Mouse (Mus musculus): ENCODE data around the gene Meiob. TPM values are rescaled to one million over a fixed set of nuclear protein-coding genes. Genes with fewer than 3 reads are reported as not detected.
A peak's percentile ranks its signal among the peaks of the same experiment; 100 is the strongest.

Gene Meiob
- polyA plus RNA-seq, 1 experiment from 2014 or later = not detected

GRCm38 (mm10) chr17:24885356-24886133, 81.5 kb downstream of the Meiob start:
- Histone ChIP-seq H3K27me3 (ENCODE audit: low read depth, poor library complexity, severe bottlenecking) (no peaks in the 10 kb centered on the region), H3K27ac (peak overlapping the region; percentile 47), H3K4me1 (peaks cover 24% of the 10 kb centered on the region), H3K9me3 (replicated peaks) (no peaks in the 10 kb centered on the region), H3K36me3 (peaks cover 47% of the 10 kb centered on the region), H3K4me3 (peak overlapping the region; percentile 89)
- DNase-seq (ENCODE audit: low spot score) = no peak
- WGBS = 26% methylated on average over 22 of the region's 22 CpGs

GRCm38 (mm10) chr17:24886134-24886931, 82.2 kb downstream of the Meiob start, which contains the start of the genes Nubp2 and Spsb3:
TSS of gene Nubp2 (minus strand) at chr17:24886349.
TSS of gene Spsb3 (plus strand) at chr17:24886643.
- H3K9me3 ChIP-seq (replicated peaks) = no peaks in the 10 kb centered on the region
- no peaks in the 10 kb centered on the region for H3K27me3 ChIP-seq (ENCODE audit: low read depth, poor library complexity, severe bottlenecking)
- H3K4me1 ChIP-seq = peaks cover 24% of the 10 kb centered on the region
- WGBS = under 1% methylated on average over 69 of the region's 69 CpGs
- H3K36me3 ChIP-seq = peaks cover 55% of the 10 kb centered on the region
- peak within 1 kb of the TSS; percentile 82 for H3K27ac ChIP-seq
- DNase-seq (ENCODE audit: low spot score) = peak; percentile 96
- peak within 1 kb of the TSS; percentile 89 for H3K4me3 ChIP-seq

GRCm38 (mm10) chr17:24886932-24887271, 82.8 kb downstream of the Meiob start:
- no peaks in the 10 kb centered on the region for H3K27me3 ChIP-seq (ENCODE audit: low read depth, poor library complexity, severe bottlenecking)
- DNase-seq (ENCODE audit: low spot score) = no peak
- H3K4me1 ChIP-seq = peaks cover 24% of the 10 kb centered on the region
- H3K4me3 ChIP-seq = peak overlapping the region; percentile 89
- H3K27ac ChIP-seq = peak overlapping the region; percentile 82
- WGBS = 2% methylated on average over 18 of the region's 18 CpGs
- peaks cover 60% of the 10 kb centered on the region for H3K36me3 ChIP-seq
- no peaks in the 10 kb centered on the region for H3K9me3 ChIP-seq (replicated peaks)

GRCm38 (mm10) chr17:24887291-24888080, 83.4 kb downstream of the Meiob start:
- 66% methylated on average over 18 of the region's 18 CpGs for WGBS
- Histone ChIP-seq H3K27ac (peak overlapping the region; percentile 82), H3K36me3 (peaks cover 64% of the 10 kb centered on the region)

GRCm38 (mm10) chr17:24888862-24889261, 84.8 kb downstream of the Meiob start:
- no peak overlapping the region for H3K27ac ChIP-seq
- no peaks in the 10 kb centered on the region for H3K27me3 ChIP-seq (ENCODE audit: low read depth, poor library complexity, severe bottlenecking)
- peaks cover 64% of the 10 kb centered on the region for H3K36me3 ChIP-seq
- 92% methylated on average over 3 of the region's 3 CpGs for WGBS
- no peaks in the 10 kb centered on the region for H3K9me3 ChIP-seq (replicated peaks)
- DNase-seq (ENCODE audit: low spot score) = no peak
- H3K4me3 ChIP-seq = no peak overlapping the region
- peaks cover 28% of the 10 kb centered on the region for H3K4me1 ChIP-seq

More at GRCm38 (mm10) chr17:24887291-24888080, 83.4 kb downstream of the Meiob start:
- Histone ChIP-seq H3K27me3 (ENCODE audit: low read depth, poor library complexity, severe bottlenecking) (no peaks in the 10 kb centered on the region), H3K4me1 (peaks cover 24% of the 10 kb centered on the region), H3K4me3 (peak overlapping the region; percentile 89), H3K9me3 (replicated peaks) (no peaks in the 10 kb centered on the region)
- DNase-seq (ENCODE audit: low spot score) = no peak

Other genes with a start within 250 kb of the Meiob start
- 63.2 and 79.5 TPM in 2 replicates for gene Tsc2, start 171.7 kb upstream of the Meiob start, polyA plus RNA-seq (2016; fragmentation: Nextera tagmentation; extraction: Ambion mirVana)
- 27.5 and 31.2 TPM in 2 replicates for gene Nthl1, start 171.6 kb upstream of the Meiob start, polyA plus RNA-seq (2016; fragmentation: Nextera tagmentation; extraction: Ambion mirVana)
- 47.2 and 57.1 TPM in 2 replicates for gene Slc9a3r2, start 154.0 kb upstream of the Meiob start, polyA plus RNA-seq (2016; fragmentation: Nextera tagmentation; extraction: Ambion mirVana)
- gene Npw, start 145.8 kb upstream of the Meiob start, polyA plus RNA-seq (2016; fragmentation: Nextera tagmentation; extraction: Ambion mirVana) = 0.88 and 1.1 TPM in 2 replicates
- gene Zfp598, start 134.6 kb upstream of the Meiob start, polyA plus RNA-seq (2016; fragmentation: Nextera tagmentation; extraction: Ambion mirVana) = 34.5 and 36.7 TPM in 2 replicates
- gene Syngr3, start 114.3 kb upstream of the Meiob start, polyA plus RNA-seq (2016; fragmentation: Nextera tagmentation; extraction: Ambion mirVana) = 5.2 and 7.0 TPM in 2 replicates
- gene Gfer, start 108.1 kb upstream of the Meiob start, polyA plus RNA-seq (2016; fragmentation: Nextera tagmentation; extraction: Ambion mirVana) = 52.9 and 61.2 TPM in 2 replicates
- gene Noxo1, start 108.1 kb upstream of the Meiob start, polyA plus RNA-seq (2016; fragmentation: Nextera tagmentation; extraction: Ambion mirVana) = 0.59 and 2.3 TPM in 2 replicates
- 165 and 183 TPM in 2 replicates for gene Tbl3, start 96.6 kb upstream of the Meiob start, polyA plus RNA-seq (2016; fragmentation: Nextera tagmentation; extraction: Ambion mirVana)
- gene Rnf151, start 86.2 kb upstream of the Meiob start, polyA plus RNA-seq (2016; fragmentation: Nextera tagmentation; extraction: Ambion mirVana) = 0.21 and 0.38 TPM in 2 replicates
- gene Rps2, start 86.2 kb upstream of the Meiob start, polyA plus RNA-seq (2016; fragmentation: Nextera tagmentation; extraction: Ambion mirVana) = 1,693 and 2,093 TPM in 2 replicates
- gene Ndufb10, start 79.8 kb upstream of the Meiob start, polyA plus RNA-seq (2016; fragmentation: Nextera tagmentation; extraction: Ambion mirVana) = 202 and 204 TPM in 2 replicates
- gene Rpl3l, start 76.5 kb upstream of the Meiob start, polyA plus RNA-seq (2016; fragmentation: Nextera tagmentation; extraction: Ambion mirVana) = 0.15 TPM in 1 of 2 replicates, not detected in the other
- gene Msrb1, start 67.6 kb upstream of the Meiob start, polyA plus RNA-seq (2016; fragmentation: Nextera tagmentation; extraction: Ambion mirVana) = 19.9 and 23.6 TPM in 2 replicates
- 3.2 and 4.2 TPM in 2 replicates for gene Hs3st6, start 51.3 kb upstream of the Meiob start, polyA plus RNA-seq (2016; fragmentation: Nextera tagmentation; extraction: Ambion mirVana)
- gene Hagh, start 35.9 kb downstream of the Meiob start, polyA plus RNA-seq (2016; fragmentation: Nextera tagmentation; extraction: Ambion mirVana) = 26.0 and 28.0 TPM in 2 replicates
- gene Fahd1, start 46.1 kb downstream of the Meiob start, polyA plus RNA-seq (2016; fragmentation: Nextera tagmentation; extraction: Ambion mirVana) = 14.5 and 17.6 TPM in 2 replicates
- gene Igfals, start 61.7 kb downstream of the Meiob start, polyA plus RNA-seq (2016; fragmentation: Nextera tagmentation; extraction: Ambion mirVana) = 0.55 and 0.84 TPM in 2 replicates
- gene Nubp2, start 82.1 kb downstream of the Meiob start, polyA plus RNA-seq (2016; fragmentation: Nextera tagmentation; extraction: Ambion mirVana) = 72.7 and 79.7 TPM in 2 replicates
- gene Spsb3, start 82.4 kb downstream of the Meiob start, polyA plus RNA-seq (2016; fragmentation: Nextera tagmentation; extraction: Ambion mirVana) = 48.0 and 50.8 TPM in 2 replicates
- 22.1 and 30.6 TPM in 2 replicates for gene Eme2, start 90.8 kb downstream of the Meiob start, polyA plus RNA-seq (2016; fragmentation: Nextera tagmentation; extraction: Ambion mirVana)
- 104 and 105 TPM in 2 replicates for gene Mrps34, start 90.8 kb downstream of the Meiob start, polyA plus RNA-seq (2016; fragmentation: Nextera tagmentation; extraction: Ambion mirVana)
- gene Nme3, start 92.2 kb downstream of the Meiob start, polyA plus RNA-seq (2016; fragmentation: Nextera tagmentation; extraction: Ambion mirVana) = 43.6 and 47.0 TPM in 2 replicates
- gene Mapk8ip3, start 132.7 kb downstream of the Meiob start, polyA plus RNA-seq (2016; fragmentation: Nextera tagmentation; extraction: Ambion mirVana) = 32.1 and 39.3 TPM in 2 replicates
- 369 and 370 TPM in 2 replicates for gene Jpt2, start 156.4 kb downstream of the Meiob start, polyA plus RNA-seq (2016; fragmentation: Nextera tagmentation; extraction: Ambion mirVana)
- gene Cramp1l, start 211.5 kb downstream of the Meiob start, polyA plus RNA-seq (2016; fragmentation: Nextera tagmentation; extraction: Ambion mirVana) = 10.4 and 10.8 TPM in 2 replicates
- 24.2 and 30.0 TPM in 2 replicates for gene Ift140, start 211.8 kb downstream of the Meiob start, polyA plus RNA-seq (2016; fragmentation: Nextera tagmentation; extraction: Ambion mirVana)

Measured in limb, embryonic 10.5 days (tissue).